Comparison of ENCODE assay signal across 26 mouse cellular contexts in genomic region chr16:13549976-13550375, GRCm38 (mm10).
"Had no signal": no experiment of that assay in that cellular context is flagged by ENCODE, and none has a peak within 500 bp of the region (broad histone marks: within the 10 kb centered on the region; RNA-seq: fewer than 3 reads in every experiment).

No protein-coding gene starts in this region.

- H3K4me3 ChIP-seq: gastrocnemius, adult 2 months; heart, adult 2 months; heart, embryonic 12.5 days; hindbrain, embryonic 10.5 days; hindbrain, embryonic 12.5 days; kidney, embryonic 15.5 days; layer of hippocampus, adult 2 months; left cerebral cortex, adult 2 months; limb, embryonic 13.5 days; limb, embryonic 15.5 days; liver, embryonic 12.5 days had no signal

- H3K4me2 ChIP-seq: heart, embryonic 12.5 days; hindbrain, embryonic 12.5 days; hindbrain, embryonic 14.5 days; kidney, embryonic 15.5 days; limb, embryonic 13.5 days; limb, embryonic 15.5 days; liver, embryonic 12.5 days had no signal

- H3K27ac ChIP-seq: gastrocnemius, adult 2 months; heart, adult 2 months; hindbrain, embryonic 10.5 days; hindbrain, embryonic 12.5 days; hindbrain, embryonic 14.5 days; kidney, embryonic 15.5 days; kidney, postnatal 0 days; layer of hippocampus, adult 2 months; left cerebral cortex, adult 2 months; limb, embryonic 13.5 days; limb, embryonic 15.5 days; liver, embryonic 12.5 days; liver, embryonic 14.5 days had no signal

- H3K4me1 ChIP-seq: heart, embryonic 12.5 days; hindbrain, embryonic 10.5 days; hindbrain, embryonic 12.5 days; kidney, embryonic 15.5 days; limb, embryonic 13.5 days; limb, embryonic 15.5 days; liver, embryonic 12.5 days had no signal

- H3K9ac ChIP-seq: heart, embryonic 12.5 days; hindbrain, embryonic 12.5 days; hindbrain, embryonic 14.5 days; kidney, embryonic 15.5 days; limb, embryonic 13.5 days; limb, embryonic 15.5 days; liver, embryonic 12.5 days; liver, embryonic 14.5 days had no signal

- H3K27me3 ChIP-seq: heart, embryonic 12.5 days; hindbrain, embryonic 12.5 days; kidney, embryonic 15.5 days; limb, embryonic 13.5 days; limb, embryonic 15.5 days; liver, embryonic 12.5 days had no signal

- DNase-seq: gastrocnemius, adult 2 months; gastrocnemius, postnatal 10 days; gastrocnemius, postnatal 25 days; heart, adult 2 months; heart, postnatal 10 days; heart, postnatal 4 days; kidney, adult 18-20 months; kidney, adult 8-10 months; kidney, postnatal 14 days; kidney, postnatal 4 days; left cerebral cortex, postnatal 4 days had no signal

- ATAC-seq: hindbrain, embryonic 16.5 days; inflammation-experienced regulatory T-cells, adult 6 months; intestine, embryonic 16.5 days; liver, embryonic 12.5 days had no signal
